Mouse (Mus musculus) cerebellum, adult 9-11 months (tissue): Measurements from ENCODE around the gene Glod4.

ENCODE experiments used
- DNase-seq: peaks from one replicate; pipeline ENCODE4 v3.0.0; 2022

The Glod4 gene

GRCm38 (mm10) chr11:76074296-76075093, 169.0 kb downstream of the Glod4 start:
- DNase-seq, result no peak
